Mouse (Mus musculus) fat pad, adult 2 months (tissue): ENCODE measurements around the gene Sntb2.

ENCODE experiments used
- DNase-seq: peaks from one replicate; pipeline ENCODE4 v3.0.0-alpha.2; 2011; ENCODE audit warnings: low read depth, low spot score; ENCODE audit errors: extremely low read depth

Sntb2 gene

DNA sequence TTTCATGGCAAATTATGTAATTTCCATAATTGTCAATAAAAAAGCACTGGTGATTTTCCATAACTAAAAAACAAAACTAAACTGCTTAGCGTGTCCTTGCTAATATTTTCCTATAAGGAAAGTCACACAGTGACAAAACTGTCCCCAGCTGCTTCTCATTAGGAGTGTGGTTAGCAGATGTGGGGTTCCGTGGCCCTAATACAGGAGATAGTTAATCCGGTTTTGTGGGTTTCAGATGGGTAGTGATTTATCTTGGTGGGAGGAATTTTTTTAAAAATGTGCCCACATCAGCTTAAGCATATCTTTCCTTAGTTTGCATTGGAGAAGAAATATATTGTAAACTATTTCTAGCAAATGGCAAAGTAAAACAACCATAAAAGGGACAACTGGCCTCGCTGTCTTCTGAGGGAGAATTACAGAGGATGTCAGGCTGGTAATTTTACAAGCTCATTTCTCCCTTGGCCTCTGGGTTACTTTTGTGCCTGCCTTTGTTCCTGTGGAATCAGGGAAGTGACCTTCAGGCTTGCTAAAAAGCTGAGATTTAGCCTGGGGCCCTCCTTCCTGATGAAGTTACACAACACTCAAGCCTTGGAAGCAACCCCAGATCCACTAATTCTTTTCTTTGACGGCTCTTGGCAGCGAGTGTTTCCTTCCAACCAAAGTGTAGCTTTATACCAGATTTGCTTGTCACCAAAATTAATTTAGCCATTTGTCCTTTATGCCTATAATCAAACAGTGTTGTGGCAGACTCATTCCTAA is 6.2 kb upstream of the Sntb2 start:
- DNase-seq = peak; percentile 67

DNA sequence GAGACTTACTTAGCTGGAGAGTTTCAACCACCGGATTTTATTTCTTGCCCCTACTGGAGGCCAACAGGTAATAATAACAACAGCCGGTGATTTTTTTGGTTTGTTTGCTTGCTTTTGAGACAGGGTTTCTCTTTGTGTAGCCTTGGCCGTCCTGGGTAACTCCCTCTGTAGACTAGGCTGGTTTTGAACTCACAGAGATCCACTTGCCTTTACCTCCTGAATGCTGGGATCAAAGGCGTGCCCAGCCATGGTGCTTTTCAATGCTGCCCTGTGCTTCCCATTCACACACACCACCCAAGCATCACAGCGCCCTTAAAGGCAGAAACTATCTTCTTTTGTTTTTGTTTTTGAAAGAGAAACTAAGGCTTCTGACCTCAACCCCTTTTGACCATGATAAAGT is 5.6 kb upstream of the Sntb2 start:
- no peak for DNase-seq

DNA sequence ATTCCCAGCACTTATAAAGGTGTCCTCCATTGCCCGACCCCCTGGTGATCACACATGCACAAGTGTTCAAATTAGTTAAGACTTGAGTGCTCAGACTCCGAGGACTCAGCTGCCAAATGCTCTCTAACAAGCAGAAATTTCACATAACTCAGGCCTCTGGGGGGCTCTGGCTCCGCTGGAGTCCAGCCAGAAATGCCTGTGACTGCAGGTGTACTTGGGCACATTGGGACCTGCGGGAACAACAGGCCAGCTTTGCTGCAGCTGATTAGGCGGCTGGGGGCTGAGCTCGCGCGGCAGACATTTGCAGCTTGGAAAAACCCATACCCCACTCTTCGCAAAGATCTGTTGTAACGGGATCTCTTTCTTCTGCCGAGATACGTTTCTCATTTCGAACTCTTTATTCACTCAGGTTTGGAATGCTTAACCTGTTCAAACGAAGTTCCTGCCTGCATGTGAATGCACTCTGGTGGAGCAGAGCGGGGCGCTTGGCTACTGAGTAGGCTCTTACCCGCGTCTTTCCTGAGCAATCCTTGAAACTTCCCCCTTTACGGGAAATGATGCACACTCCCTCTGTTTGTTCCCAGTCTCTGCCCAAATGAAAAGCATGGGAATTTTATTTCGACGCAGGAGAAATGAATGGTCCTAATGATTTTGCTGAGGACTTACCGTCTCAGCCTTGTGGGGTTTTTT is 3.0 kb upstream of the Sntb2 start:
- no peak for DNase-seq

GRCm38 (mm10) chr8:106933506-106934143 is 1.9 kb upstream of the Sntb2 start:
- DNase-seq = no peak

- no peak for DNase-seq
Observed at GRCm38 (mm10) chr8:106934226-106934977, 1.1 kb upstream of the Sntb2 start.

GRCm38 (mm10) chr8:106935899-106936477 is 438 bp downstream of the Sntb2 start:
- no peak for DNase-seq

DNA sequence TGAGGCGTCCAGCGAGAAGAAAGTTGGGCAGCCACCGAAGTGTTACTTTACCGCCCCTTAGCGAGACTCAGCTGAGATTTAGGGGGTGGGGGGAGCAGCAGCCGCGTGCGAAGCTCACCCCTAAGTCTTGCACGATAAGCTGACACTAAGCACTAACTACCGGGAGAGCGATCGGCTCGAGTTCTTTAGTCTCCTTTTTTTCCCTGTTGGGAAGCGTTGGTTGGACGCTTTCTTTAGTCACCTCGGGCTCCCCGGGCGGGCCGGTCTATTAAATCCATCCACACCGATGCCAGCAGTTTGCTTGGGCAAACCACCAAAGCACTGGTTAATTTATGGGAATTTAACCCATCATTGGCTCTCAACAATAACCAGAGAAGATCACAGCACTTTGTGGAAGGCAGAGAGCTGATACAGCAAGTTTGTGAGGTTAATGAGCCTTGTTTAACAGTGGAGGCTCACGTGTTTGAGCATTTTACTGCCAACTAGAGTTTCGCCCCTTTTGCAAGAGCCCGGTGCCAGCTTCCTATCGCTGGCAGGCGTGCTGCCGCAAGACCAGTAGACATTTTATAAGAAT is 1.0 kb downstream of the Sntb2 start:
- no peak for DNase-seq

DNA sequence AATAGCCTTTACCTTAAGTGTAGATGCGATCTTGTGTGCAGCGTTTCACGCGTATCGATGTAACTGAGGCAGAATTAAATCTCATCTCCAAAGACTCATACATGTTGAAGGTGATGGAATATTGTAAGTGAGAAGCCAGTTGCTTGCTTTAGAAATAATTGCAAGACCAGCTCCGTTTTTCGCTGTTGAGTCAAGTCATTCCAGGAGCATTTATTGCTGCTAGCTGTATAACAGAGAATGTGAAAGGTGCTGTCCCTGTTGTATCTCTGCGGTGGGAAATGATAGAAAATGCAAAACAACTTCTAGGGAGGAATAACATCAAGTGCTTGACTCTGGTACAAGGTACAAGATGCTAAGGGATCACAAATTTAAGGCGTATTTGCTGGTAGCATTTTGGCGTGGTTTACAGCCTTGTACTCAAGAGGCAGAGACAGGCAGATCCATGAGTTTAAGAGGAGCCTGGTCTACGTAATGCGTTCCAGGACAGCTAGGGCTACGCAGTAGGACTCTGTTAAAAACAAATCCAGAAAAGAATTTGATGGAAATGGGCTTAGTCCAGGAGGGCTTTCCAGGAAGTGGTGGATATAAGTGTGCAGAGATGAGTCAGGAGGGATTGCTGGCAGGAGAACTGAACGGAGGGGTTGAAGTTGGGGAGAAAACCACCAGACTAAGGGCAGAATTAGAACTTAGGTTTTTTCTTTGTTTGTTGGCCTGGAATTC is 1.7 kb downstream of the Sntb2 start:
- no peak for DNase-seq

- peak; percentile 71 for DNase-seq
Observed at GRCm38 (mm10) chr8:106941806-106942205, 6.3 kb downstream of the Sntb2 start.

- no peak for DNase-seq
Observed at GRCm38 (mm10) chr8:106943874-106944418, 8.4 kb downstream of the Sntb2 start.

- no peak for DNase-seq
Observed at GRCm38 (mm10) chr8:106944756-106945155, 9.2 kb downstream of the Sntb2 start.

- no peak for DNase-seq
Observed at GRCm38 (mm10) chr8:106948678-106949243, 13.2 kb downstream of the Sntb2 start.

DNA sequence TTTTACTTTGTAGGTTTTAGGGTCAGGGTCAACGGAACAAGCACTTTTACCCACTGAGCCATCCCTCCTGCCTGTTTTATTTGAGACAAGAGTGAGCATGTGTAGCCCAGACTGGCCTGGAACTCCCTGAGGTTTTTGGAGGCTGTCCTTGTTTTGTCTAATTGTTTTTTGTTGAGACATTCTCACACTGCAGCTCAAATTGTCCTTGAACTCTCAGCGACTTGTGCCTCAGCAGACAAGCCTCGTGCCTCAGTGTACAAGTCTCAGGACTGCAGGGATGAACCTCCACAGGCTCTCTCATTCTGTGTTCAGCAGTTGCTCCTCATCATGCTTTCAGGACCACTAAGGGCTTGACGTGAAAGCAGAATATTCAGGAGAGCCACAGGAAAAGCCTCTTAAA is 16.2 kb downstream of the Sntb2 start:
- no peak for DNase-seq

- no peak for DNase-seq
Observed at GRCm38 (mm10) chr8:106953571-106953970, 18.0 kb downstream of the Sntb2 start.

GRCm38 (mm10) chr8:106957086-106957485 is 21.5 kb downstream of the Sntb2 start:
- DNase-seq = no peak

- no peak for DNase-seq
Observed at GRCm38 (mm10) chr8:106958212-106958611, 22.7 kb downstream of the Sntb2 start.

DNA sequence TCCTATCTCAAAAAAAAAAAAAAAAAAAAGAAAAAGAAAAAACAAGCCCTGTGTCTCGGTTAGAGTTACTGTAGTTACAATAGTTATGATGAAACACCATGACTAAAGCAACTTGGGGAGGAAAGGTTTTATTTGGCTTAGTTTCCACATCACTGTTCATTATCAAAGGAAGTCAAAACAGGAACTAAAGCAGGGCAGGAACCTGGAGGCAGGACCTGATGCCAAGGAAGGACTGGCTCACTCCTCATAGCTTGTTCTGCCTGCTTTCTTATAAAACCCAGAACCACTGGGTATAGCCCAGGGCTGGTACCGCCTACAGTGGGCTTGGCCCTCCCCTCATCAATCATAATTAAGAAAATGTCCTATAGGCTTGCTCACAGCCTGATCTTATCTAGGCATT is 24.1 kb downstream of the Sntb2 start:
- peak; percentile 91 for DNase-seq

GRCm38 (mm10) chr8:106962322-106962721 is 26.8 kb downstream of the Sntb2 start:
- DNase-seq = no peak

DNA sequence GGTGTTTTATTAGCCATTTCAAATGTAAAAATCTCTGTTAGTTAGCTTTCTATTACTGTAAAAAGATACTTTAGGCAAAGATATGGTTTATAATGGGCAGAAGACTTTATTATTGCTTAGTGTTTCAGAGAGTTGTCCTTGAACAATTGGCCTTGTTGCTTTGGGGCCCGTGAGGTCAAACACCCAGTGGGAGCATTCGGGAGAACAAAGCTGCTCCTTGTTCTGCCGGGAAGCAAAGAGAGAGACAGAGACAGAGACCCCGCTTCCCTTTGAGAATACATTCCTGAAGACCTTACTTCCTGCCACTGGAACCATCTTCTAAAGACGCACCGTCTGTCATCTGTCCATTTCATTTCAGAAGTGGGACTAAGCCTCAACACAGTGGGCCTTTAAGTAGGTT is 27.8 kb downstream of the Sntb2 start:
- DNase-seq = no peak
